Mouse (Mus musculus) midbrain, embryonic 14.5 days (tissue): Measurements from ENCODE around the gene Adcy7. TPM values are rescaled to one million over a fixed set of nuclear protein-coding genes. Genes with fewer than 3 reads are reported as not detected.
A peak's percentile ranks its signal among the peaks of the same experiment; 100 is the strongest.

Experiments used
- ATAC-seq: fragments of 200-750 bp; cut with Nextera tagmentation; 2 replicates; pipeline ENCODE4 v1.8.0; 2017; ENCODE audit warnings: moderate number of reproducible peaks, moderate library complexity; ENCODE audit not compliant: low FRiP score, low TSS enrichment
- DNase-seq: peaks from one replicate; pipeline ENCODE4 v3.0.0-alpha.2; 2015
- H3K27ac ChIP-seq: fragments of 300-500 bp; sonication (generic); replicated peaks from 2 replicates; pipeline ENCODE4 v1.5.1; 2014; ENCODE audit warnings: mild to moderate bottlenecking, low read depth, low read length, moderate library complexity
- H3K27me3 ChIP-seq: fragments of 300-500 bp; sonication (generic); 2 replicates; pipeline ENCODE4 v1.6.1; 2014; ENCODE audit warnings: low read length, control low read depth, mixed read lengths; ENCODE audit not compliant: control insufficient read depth, insufficient read depth
- H3K36me3 ChIP-seq: fragments of 300-500 bp; sonication (generic); 2 replicates; pipeline ENCODE4 v1.6.1; 2014; ENCODE audit warnings: low read length, control low read depth; ENCODE audit not compliant: control insufficient read depth, insufficient read depth
- H3K4me1 ChIP-seq: fragments of 300-500 bp; sonication (generic); 2 replicates; pipeline ENCODE4 v1.6.1; 2014; ENCODE audit warnings: mild to moderate bottlenecking, antibody characterized with exemption, low read length, control low read depth; ENCODE audit not compliant: control insufficient read depth, insufficient read depth
- H3K4me2 ChIP-seq: fragments of 300-500 bp; sonication (generic); 2 replicates; pipeline ENCODE4 v1.6.1; 2014; ENCODE audit warnings: mild to moderate bottlenecking, low read length, moderate library complexity
- H3K4me3 ChIP-seq: fragments of 300-500 bp; sonication (generic); replicated peaks from 2 replicates; pipeline ENCODE4 v1.5.1; 2014; ENCODE audit warnings: low read depth, low read length
- H3K9ac ChIP-seq: fragments of 300-500 bp; sonication (generic); replicated peaks from 2 replicates; pipeline ENCODE4 v1.6.1; 2014; ENCODE audit warnings: mild to moderate bottlenecking, low read length, moderate library complexity
- H3K9me3 ChIP-seq: fragments of 300-500 bp; sonication (generic); 2 replicates; pipeline ENCODE4 v1.6.1; 2016; ENCODE audit warnings: low read length, control low read depth, mixed read lengths; ENCODE audit not compliant: control insufficient read depth
- WGBS: fragments of 180-500 bp; shearing (Covaris S2); extraction: QIAGEN DNeasy Blood & Tissue Kit; methylation state at CpG from one replicate; pipeline ENCODE4 v1.1.7; 2014; 5-methylcytosine and 5-hydroxymethylcytosine counted together
- polyA plus RNA-seq: library from polyadenylated mRNA; unstranded; fragments of >200 nt; fragmentation: Nextera tagmentation; extraction: Ambion mirVana; gene quantifications from 2 replicates; pipeline ENCODE4 v1.2.1, GENCODE M21; 2014

The Adcy7 gene
- polyA plus RNA-seq, 1 experiment from 2014 or later, result 2.6 TPM

- H3K27me3 ChIP-seq, result no peaks in the 10 kb centered on the region
- no peaks in the 10 kb centered on the region for H3K36me3 ChIP-seq
- H3K4me2 ChIP-seq, result no peak overlapping the region
- no peak overlapping the region for H3K27ac ChIP-seq
- ATAC-seq (no peak), DNase-seq (no peak)
- no peaks in the 10 kb centered on the region for H3K4me1 ChIP-seq
- 92% methylated on average over 11 of the region's 11 CpGs for WGBS
- no peaks in the 10 kb centered on the region for H3K9me3 ChIP-seq
- H3K9ac ChIP-seq, result no peak overlapping the region
- H3K4me3 ChIP-seq, result no peak overlapping the region
These were observed 19.1 kb downstream of the Adcy7 start for GRCm38 (mm10) chr8:88291305-88291690.

- H3K27me3 ChIP-seq, result no peaks in the 10 kb centered on the region
- no peak overlapping the region for H3K9ac ChIP-seq
- no peaks in the 10 kb centered on the region for H3K36me3 ChIP-seq
- no peaks in the 10 kb centered on the region for H3K4me1 ChIP-seq
- 86% methylated on average over 3 of the region's 3 CpGs for WGBS
- H3K9me3 ChIP-seq, result no peaks in the 10 kb centered on the region
- ATAC-seq (no peak), DNase-seq (no peak)
- H3K27ac ChIP-seq, result no peak overlapping the region
- H3K4me2 ChIP-seq, result no peak overlapping the region
- no peak overlapping the region for H3K4me3 ChIP-seq
These were observed 20.7 kb downstream of the Adcy7 start for GRCm38 (mm10) chr8:88292926-88293325.

GRCm38 (mm10) chr8:88293590-88294356 is 21.6 kb downstream of the Adcy7 start:
- 92% methylated on average over 9 of the region's 9 CpGs for WGBS
- ATAC-seq, result no peak
- H3K9me3 ChIP-seq, result no peaks in the 10 kb centered on the region

GRCm38 (mm10) chr8:88294977-88295376 is 22.8 kb downstream of the Adcy7 start:
- Histone ChIP-seq H3K27me3 (no peaks in the 10 kb centered on the region), H3K4me3 (no peak overlapping the region), H3K9ac (no peak overlapping the region), H3K9me3 (no peaks in the 10 kb centered on the region), H3K27ac (no peak overlapping the region), H3K4me2 (no peak overlapping the region), H3K36me3 (no peaks in the 10 kb centered on the region), H3K4me1 (no peaks in the 10 kb centered on the region)
- 93% methylated on average over 2 of the region's 2 CpGs for WGBS
- ATAC-seq (no peak), DNase-seq (no peak)

More at GRCm38 (mm10) chr8:88293590-88294356, 21.6 kb downstream of the Adcy7 start:
- H3K27me3 ChIP-seq, result no peaks in the 10 kb centered on the region
- H3K4me1 ChIP-seq, result no peaks in the 10 kb centered on the region
- H3K9ac ChIP-seq, result no peak overlapping the region
- no peak overlapping the region for H3K4me3 ChIP-seq
- no peak for DNase-seq
- H3K4me2 ChIP-seq, result no peak overlapping the region
- H3K36me3 ChIP-seq, result no peaks in the 10 kb centered on the region
- H3K27ac ChIP-seq, result no peak overlapping the region

- 73% methylated on average over 12 of the region's 12 CpGs for WGBS
These were observed 26.0 kb downstream of the Adcy7 start for GRCm38 (mm10) chr8:88297976-88298732.

GRCm38 (mm10) chr8:88298733-88299103 is 26.5 kb downstream of the Adcy7 start:
- Histone ChIP-seq H3K4me1 (peaks cover 5% of the 10 kb centered on the region; the same call in 1 of the 2 replicates), H3K4me2 (no peak overlapping the region), H3K36me3 (no peaks in the 10 kb centered on the region), H3K27ac (no peak overlapping the region), H3K4me3 (no peak overlapping the region), H3K27me3 (no peaks in the 10 kb centered on the region), H3K9ac (no peak overlapping the region), H3K9me3 (no peaks in the 10 kb centered on the region)
- no peak for DNase-seq
- WGBS, result 89% methylated on average over 10 of the region's 10 CpGs
- ATAC-seq, result no peak

More at GRCm38 (mm10) chr8:88297976-88298732, 26.0 kb downstream of the Adcy7 start:
- Histone ChIP-seq H3K27me3 (no peaks in the 10 kb centered on the region), H3K9me3 (no peaks in the 10 kb centered on the region), H3K27ac (no peak overlapping the region), H3K9ac (no peak overlapping the region), H3K36me3 (no peaks in the 10 kb centered on the region), H3K4me2 (no peak overlapping the region), H3K4me3 (no peak overlapping the region), H3K4me1 (peaks cover 5% of the 10 kb centered on the region; the same call in 1 of the 2 replicates)
- ATAC-seq (no peak), DNase-seq (no peak)

DNA sequence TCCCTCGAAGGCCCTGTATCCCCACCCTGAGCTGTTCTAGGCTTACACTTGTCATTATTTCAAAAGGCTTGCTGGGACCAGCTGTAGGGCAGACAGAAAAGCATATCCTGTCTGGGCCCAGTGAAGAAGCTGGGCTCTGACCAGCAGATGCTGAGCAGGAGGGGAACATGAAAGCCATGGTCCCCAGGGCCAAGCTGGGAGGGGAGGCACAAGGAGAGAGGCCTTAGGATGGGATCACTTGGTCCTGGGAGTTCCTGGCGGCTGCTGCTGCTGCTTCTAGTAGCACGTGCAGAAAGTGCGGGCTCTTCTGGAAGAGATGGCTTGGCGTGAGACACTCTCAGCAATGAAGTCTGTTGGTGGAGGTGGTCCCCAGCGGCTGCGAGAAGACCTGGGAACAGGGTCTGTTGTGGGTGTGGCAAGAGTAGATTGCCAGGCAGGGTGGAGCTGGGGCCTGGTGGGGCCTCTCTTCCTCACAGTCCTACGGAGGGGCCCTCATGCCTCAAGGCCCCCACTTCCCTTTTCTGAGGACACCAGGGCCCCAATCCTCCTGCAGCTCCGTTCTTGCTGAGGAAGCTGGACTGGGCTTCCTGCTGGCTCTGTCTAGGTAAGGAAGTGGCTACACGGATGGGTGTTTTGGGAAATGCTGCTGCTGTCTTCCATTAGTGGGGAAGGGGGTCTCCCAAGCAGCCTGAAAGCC is 27.9 kb downstream of the Adcy7 start:
- Histone ChIP-seq H3K4me1 (peaks cover 5% of the 10 kb centered on the region; the same call in 1 of the 2 replicates), H3K27me3 (no peaks in the 10 kb centered on the region), H3K9me3 (no peaks in the 10 kb centered on the region), H3K9ac (no peak overlapping the region), H3K4me2 (no peak overlapping the region), H3K36me3 (no peaks in the 10 kb centered on the region), H3K27ac (no peak overlapping the region), H3K4me3 (no peak overlapping the region)
- ATAC-seq, result no peak
- DNase-seq, result no peak
- 85% methylated on average over 10 of the region's 10 CpGs for WGBS

- peak; percentile 59 for DNase-seq
- Histone ChIP-seq H3K27me3 (no peaks in the 10 kb centered on the region), H3K4me3 (no peak overlapping the region), H3K4me2 (no peak overlapping the region), H3K9me3 (no peaks in the 10 kb centered on the region), H3K9ac (no peak overlapping the region), H3K36me3 (no peaks in the 10 kb centered on the region), H3K4me1 (peaks cover 5% of the 10 kb centered on the region; the same call in 1 of the 2 replicates), H3K27ac (no peak overlapping the region)
- 45% methylated on average over 15 of the region's 15 CpGs for WGBS
- ATAC-seq, result no peak
These were observed 29.6 kb downstream of the Adcy7 start for GRCm38 (mm10) chr8:88301589-88302437.
